Mouse (Mus musculus) liver, embryonic 14.5 days (tissue): ENCODE data around the gene Ergic1. TPM values are rescaled to one million over a fixed set of nuclear protein-coding genes. Genes with fewer than 3 reads are reported as not detected.
A peak's percentile ranks its signal among the peaks of the same experiment; 100 is the strongest.

ENCODE experiments used
- ATAC-seq: fragments of 200-750 bp; cut with Nextera tagmentation; 2 replicates; pipeline ENCODE4 v1.8.0; 2017; ENCODE audit warnings: moderate number of reproducible peaks, mild to moderate bottlenecking, moderate library complexity; ENCODE audit not compliant: insufficient read depth
- DNase-seq, 3 experiments: peaks; one replicate each; pipeline ENCODE4 v3.0.0-alpha.2; 2012 to 2013; ENCODE audit warnings: low read depth in 3 of 3, low spot score in 3 of 3
- H3K27ac ChIP-seq: fragments of 300-500 bp; sonication (generic); 2 replicates; pipeline ENCODE4 v1.5.1; 2014; ENCODE audit warnings: moderate library complexity, mild to moderate bottlenecking, control low read depth, inconsistent platforms
- H3K27me3 ChIP-seq: fragments of 300-500 bp; sonication (generic); 2 replicates; pipeline ENCODE4 v1.6.1; 2014; ENCODE audit warnings: mild to moderate bottlenecking, low read length, moderate library complexity; ENCODE audit not compliant: control insufficient read depth, insufficient read depth
- H3K36me3 ChIP-seq: fragments of 300-500 bp; sonication (generic); replicated peaks from 2 replicates; pipeline ENCODE4 v1.6.1; 2014; ENCODE audit warnings: low read depth; ENCODE audit not compliant: control insufficient read depth, insufficient read depth
- H3K4me1 ChIP-seq, 2 experiments: fragments of 200-500 bp in 1 of 2; fragments of 300-500 bp in 1 of 2; sonication (generic) in 1 of 2; replicated peaks; 2 replicates each; pipeline ENCODE4 v1.6.1; 2012 to 2014; ENCODE audit warnings: antibody characterized with exemption in 1 of 2, inconsistent platforms in 1 of 2, low read length in 1 of 2; ENCODE audit not compliant: control insufficient read depth in 2 of 2, insufficient read depth in 2 of 2
- H3K4me2 ChIP-seq: fragments of 300-500 bp; sonication (generic); 2 replicates; pipeline ENCODE4 v1.6.1; 2014; ENCODE audit warnings: low read depth, mild to moderate bottlenecking, control low read depth, moderate library complexity
- H3K4me3 ChIP-seq, 2 experiments: fragments of 200-500 bp in 1 of 2; fragments of 300-500 bp in 1 of 2; sonication (generic) in 1 of 2; 2 replicates each; pipeline ENCODE4 v1.5.1; 2012 to 2014; ENCODE audit warnings: low read depth in 2 of 2, low read length in 2 of 2, mild to moderate bottlenecking in 2 of 2, control low read depth in 1 of 2, inconsistent platforms in 1 of 2, moderate library complexity in 1 of 2; ENCODE audit not compliant: insufficient read depth in 1 of 2
- H3K9ac ChIP-seq: fragments of 300-500 bp; sonication (generic); replicated peaks from 2 replicates; pipeline ENCODE4 v1.6.1; 2014; ENCODE audit warnings: mild to moderate bottlenecking, control low read depth, moderate library complexity
- H3K9me3 ChIP-seq: fragments of 300-500 bp; sonication (generic); 2 replicates; pipeline ENCODE4 v1.6.1; 2016; ENCODE audit warnings: low read length, mixed read lengths; ENCODE audit not compliant: control insufficient read depth
- CTCF ChIP-seq: IDR thresholded peaks from 2 replicates; pipeline ENCODE4 v1.5.1; 2016; ENCODE audit warnings: antibody characterized with exemption, low read depth, control low read depth
- EP300 ChIP-seq: IDR thresholded peaks from 2 replicates; pipeline ENCODE4 v1.6.1; 2016; ENCODE audit warnings: antibody characterized with exemption, low read depth
- WGBS: fragments of 180-500 bp; shearing (Covaris S2); extraction: QIAGEN DNeasy Blood & Tissue Kit; methylation state at CpG from one replicate; pipeline ENCODE4 v1.1.7; 2014; ENCODE audit not compliant: insufficient replicate concordance; 5-methylcytosine and 5-hydroxymethylcytosine counted together
- polyA plus RNA-seq, 2 experiments: library from polyadenylated mRNA; depleted of rRNA in 1 of 2; stranded (reverse) in 1 of 2; unstranded in 1 of 2; fragments of >200 nt; fragmentation: Nextera tagmentation in 1 of 2; extraction: Ambion mirVana in 1 of 2; gene quantifications; 2 replicates each; pipeline versions ENCODE4 v1.2.1 to v1.2.3; 2012 to 2014

Gene Ergic1
- polyA plus RNA-seq, 2 experiments = 26.0 to 33.4 TPM

DNA sequence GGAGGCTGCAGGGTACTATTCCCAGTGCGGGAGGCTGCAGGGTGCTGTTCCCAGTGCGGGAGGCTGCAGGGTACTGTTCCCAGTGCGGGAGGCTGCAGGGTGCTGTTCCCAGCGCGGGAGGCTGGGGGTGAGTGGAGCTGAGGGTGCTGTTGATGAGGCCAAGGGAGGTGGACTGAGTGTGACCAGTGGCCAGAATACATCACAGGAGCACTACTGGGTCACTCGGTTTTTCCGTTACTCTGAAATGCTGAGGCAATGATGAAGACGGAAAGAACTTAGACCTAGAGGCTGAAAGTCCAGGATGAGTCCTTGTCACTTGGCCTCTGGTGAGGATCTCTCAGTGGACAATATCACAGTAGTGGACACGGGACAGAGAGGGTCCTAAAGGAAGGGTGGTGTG, 71.9 kb downstream of the Ergic1 start:
- no peaks in the 10 kb centered on the region; the same call in none of the 2 replicates for H3K36me3 ChIP-seq
- H3K27ac ChIP-seq = no peak overlapping the region
- no peaks in the 10 kb centered on the region for H3K27me3 ChIP-seq
- TF ChIP-seq CTCF = no peak
- TF ChIP-seq EP300 = no peak
- no peak for DNase-seq
- H3K9ac ChIP-seq = no peak overlapping the region
- no peak overlapping the region for H3K4me2 ChIP-seq
- H3K4me3 ChIP-seq = no peak overlapping the region
- H3K9me3 ChIP-seq = no peaks in the 10 kb centered on the region
- WGBS = 78% methylated on average over 9 of the region's 9 CpGs
- no peak for ATAC-seq
- peaks cover 0 to 6% of the 10 kb centered on the region in 2 experiments; a peak in 1 of 4 replicates for H3K4me1 ChIP-seq

DNA sequence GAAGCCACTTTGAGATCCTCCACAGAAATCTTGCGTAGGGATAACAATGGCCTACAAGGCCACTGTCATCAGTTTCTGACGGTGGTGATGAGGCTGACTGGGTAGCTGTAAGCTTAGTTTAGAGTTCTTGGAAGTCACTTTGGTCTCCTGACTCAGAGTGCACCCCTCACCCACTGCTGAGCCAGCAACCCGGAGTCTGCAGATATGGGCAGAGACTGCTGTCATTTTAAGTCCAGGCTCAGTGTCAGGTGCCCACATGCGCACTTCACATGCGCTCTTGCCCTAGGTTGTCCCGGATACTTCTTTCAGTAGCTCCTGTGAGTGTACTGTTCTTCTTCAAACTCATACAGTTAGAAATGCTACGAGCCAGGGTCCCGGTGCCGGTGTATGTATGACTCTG, 72.6 kb downstream of the Ergic1 start:
- no peaks in the 10 kb centered on the region for H3K27me3 ChIP-seq
- no peak overlapping the region for H3K4me3 ChIP-seq
- H3K36me3 ChIP-seq = no peaks in the 10 kb centered on the region; the same call in none of the 2 replicates
- no peaks in the 10 kb centered on the region for H3K9me3 ChIP-seq
- TF ChIP-seq CTCF = no peak
- TF ChIP-seq EP300 = no peak
- DNase-seq (no peak), ATAC-seq (no peak)
- H3K4me1 ChIP-seq = peaks cover 0 to 6% of the 10 kb centered on the region in 2 experiments; a peak in 1 of 4 replicates
- no peak overlapping the region for H3K4me2 ChIP-seq
- H3K9ac ChIP-seq = no peak overlapping the region
- H3K27ac ChIP-seq = no peak overlapping the region
- WGBS = 87% methylated on average over 9 of the region's 9 CpGs

DNA sequence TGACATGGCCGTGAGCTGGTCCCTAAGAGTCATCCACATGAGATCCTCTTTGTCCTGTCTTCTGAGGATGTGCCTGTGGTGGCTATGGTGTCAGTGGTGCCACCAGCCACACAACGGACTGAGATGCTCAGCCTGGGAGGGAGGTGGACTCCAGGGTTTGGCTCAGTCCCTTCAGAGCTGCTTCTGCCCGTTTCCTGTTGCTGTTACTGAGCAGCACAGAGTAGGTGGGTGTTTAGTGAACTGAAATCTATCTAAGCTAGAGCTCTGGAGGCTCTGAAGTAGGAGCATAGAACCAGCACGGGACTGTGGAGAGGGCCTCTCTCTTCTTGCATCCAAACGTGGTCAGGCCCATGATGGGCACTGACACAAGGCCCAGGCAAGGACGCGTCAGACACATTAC, 73.2 kb downstream of the Ergic1 start:
- no peaks in the 10 kb centered on the region; the same call in none of the 2 replicates for H3K36me3 ChIP-seq
- H3K27me3 ChIP-seq = no peaks in the 10 kb centered on the region
- TF ChIP-seq EP300 (no peak), CTCF (no peak)
- H3K4me2 ChIP-seq = no peak overlapping the region
- peaks cover 0 to 6% of the 10 kb centered on the region in 2 experiments; a peak in 1 of 4 replicates for H3K4me1 ChIP-seq
- no peaks in the 10 kb centered on the region for H3K9me3 ChIP-seq
- no peak overlapping the region for H3K9ac ChIP-seq
- ATAC-seq (no peak), DNase-seq (no peak)
- H3K27ac ChIP-seq = no peak overlapping the region
- 79% methylated on average over 7 of the region's 7 CpGs for WGBS
- H3K4me3 ChIP-seq = no peak overlapping the region

- Histone ChIP-seq H3K27ac (no peak overlapping the region), H3K36me3 (no peaks in the 10 kb centered on the region; the same call in none of the 2 replicates), H3K27me3 (no peaks in the 10 kb centered on the region), H3K4me2 (no peak overlapping the region), H3K9me3 (no peaks in the 10 kb centered on the region), H3K4me3 (no peak overlapping the region), H3K4me1 (peaks cover 0 to 6% of the 10 kb centered on the region in 2 experiments; a peak in 1 of 4 replicates), H3K9ac (no peak overlapping the region)
- 77% methylated on average over 7 of the region's 7 CpGs for WGBS
- no peak for DNase-seq
- TF ChIP-seq EP300 (no peak), CTCF (no peak)
- ATAC-seq = no peak
Measured at GRCm38 (mm10) chr17:26635951-26636350, 74.7 kb downstream of the Ergic1 start.

DNA sequence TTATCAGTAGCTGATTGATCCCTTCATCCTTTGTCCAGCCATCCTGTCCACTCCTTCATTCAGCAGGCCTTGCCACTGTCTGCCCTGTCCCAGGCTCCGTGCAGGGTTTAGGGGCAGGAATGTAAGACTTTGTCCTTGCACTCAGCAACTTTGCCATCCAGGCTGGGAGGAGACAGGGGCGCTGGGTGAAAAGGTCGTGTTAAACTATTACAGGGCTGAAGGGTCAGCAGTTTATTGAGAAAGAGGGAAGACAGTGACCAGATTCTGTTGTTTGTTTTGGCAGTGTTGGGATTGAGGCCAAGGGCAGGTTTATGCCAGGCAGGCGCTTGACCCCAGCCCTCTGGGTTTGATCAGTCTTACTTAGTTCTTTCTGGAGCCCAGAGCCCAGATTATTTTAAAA, 76.6 kb downstream of the Ergic1 start:
- Histone ChIP-seq H3K27ac (no peak overlapping the region), H3K36me3 (no peaks in the 10 kb centered on the region; the same call in 1 of the 2 replicates), H3K9me3 (no peaks in the 10 kb centered on the region), H3K27me3 (no peaks in the 10 kb centered on the region), H3K4me2 (no peak overlapping the region), H3K4me1 (peaks cover 0 to 6% of the 10 kb centered on the region in 2 experiments; a peak in 1 of 4 replicates), H3K4me3 (no peak overlapping the region), H3K9ac (no peak overlapping the region)
- no peak for TF ChIP-seq EP300
- TF ChIP-seq CTCF = no peak
- ATAC-seq (0 out of 2 replicates have a peak, but pooled peaks have one; percentile 42), DNase-seq (peak; percentile 14 to 20 (median 19))
- 62% methylated on average over 4 of the region's 4 CpGs for WGBS
